ENCODE assay signal across 9 mouse cellular contexts in the genomic region with DNA sequence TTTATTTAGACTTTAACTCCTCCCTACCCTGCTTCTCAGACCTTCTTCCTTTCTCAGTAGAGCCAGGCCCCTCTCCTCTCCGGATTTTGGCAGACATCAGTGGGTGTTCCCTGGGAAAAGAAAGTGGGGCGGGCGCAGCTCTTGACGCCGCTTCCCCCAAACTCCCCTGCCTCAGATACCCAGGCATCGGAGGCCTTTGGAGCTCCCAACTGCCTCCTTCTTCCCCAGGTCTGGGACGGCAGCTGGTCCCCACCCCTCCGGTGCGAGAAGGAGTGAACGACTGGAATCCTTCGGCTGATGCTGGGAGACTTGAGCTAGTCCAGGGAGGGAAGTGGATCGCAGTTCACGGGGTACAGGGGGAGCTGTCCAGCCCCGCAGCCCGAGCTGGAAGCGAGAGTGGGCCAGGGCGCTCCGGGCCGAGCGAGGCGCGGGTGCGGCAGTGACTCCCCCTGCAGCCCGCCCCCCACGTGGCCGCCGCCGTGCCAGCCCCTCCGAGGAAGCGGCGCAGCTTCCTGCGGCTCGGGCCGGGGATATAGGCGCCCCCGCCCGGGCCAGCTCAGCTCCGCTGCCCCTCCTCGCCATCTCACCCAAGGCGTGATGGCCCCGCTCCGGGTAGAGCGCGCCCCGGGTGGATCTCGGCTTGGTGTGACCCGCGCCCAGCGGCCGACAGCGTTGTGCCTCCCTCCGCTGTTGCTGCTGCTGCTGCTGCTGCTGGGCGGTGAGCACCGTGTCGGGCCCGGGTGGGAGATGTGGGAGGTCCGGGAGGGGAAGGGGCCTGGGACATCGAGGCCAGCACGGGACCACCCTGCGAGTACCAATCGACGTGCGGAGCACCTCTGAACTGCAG. TPM values are rescaled to one million over a fixed set of nuclear protein-coding genes. Genes with fewer than 3 reads are reported as not detected.
DNase-seq lines count a peak whose midpoint lies in the region; ATAC-seq and TF ChIP-seq lines count a peak whose summit lies in the region.
"Had no signal": no experiment of that assay in that cellular context is flagged by ENCODE, and none has a peak within 500 bp of the region (broad histone marks: within the 10 kb centered on the region; RNA-seq: fewer than 3 reads in every experiment).

A gene (plus strand): TSS at position 174 of the 847 bp plus-strand sequence.

- H3K27ac ChIP-seq in hindbrain, embryonic 14.5 days = peak within 1 kb of the TSS; percentile 60
- H3K27ac ChIP-seq in testis, adult 2 months (ENCODE audit: control insufficient read depth, insufficient read depth, low read depth, low read length) = peak within 1 kb of the TSS; percentile 16; the same call in 1 of the 2 replicates

- peaks cover 27% of the 10 kb centered on the region for H3K27me3 ChIP-seq in hindbrain, embryonic 14.5 days (ENCODE audit: control insufficient read depth, insufficient read depth, low read length)
- H3K27me3 ChIP-seq in testis, adult 2 months (ENCODE audit: control insufficient read depth, insufficient read depth, low read length) = no peaks in the 10 kb centered on the region

- peaks cover 7% of the 10 kb centered on the region; the same call in 1 of the 2 replicates for H3K4me1 ChIP-seq in hindbrain, embryonic 14.5 days (replicated peaks; ENCODE audit: control insufficient read depth, insufficient read depth, low read length)
- peaks cover 6% of the 10 kb centered on the region for H3K4me1 ChIP-seq in testis, adult 2 months (ENCODE audit: control insufficient read depth, insufficient read depth, low read length)

- no peak for TF ChIP-seq CTCF in testis, adult 2 months (IDR thresholded peaks at IDR 0.05; ENCODE audit: control insufficient read depth, insufficient read depth, insufficient replicate concordance, low read depth, low read length)

- H3K4me2 ChIP-seq in hindbrain, embryonic 14.5 days (replicated peaks) = peak within 1 kb of the TSS; percentile 97

- WGBS in hindbrain, embryonic 14.5 days = under 1% methylated on average over 60 of the region's 63 CpGs

- H3K36me3 ChIP-seq in hindbrain, embryonic 14.5 days (replicated peaks; ENCODE audit: control insufficient read depth, insufficient read depth) = no peaks in the 10 kb centered on the region
- no peaks in the 10 kb centered on the region for H3K36me3 ChIP-seq in testis, adult 2 months (ENCODE audit: control insufficient read depth, insufficient read depth, low read length)
- H3K36me3 ChIP-seq: G1E had no signal

- TF ChIP-seq POLR2A in testis, adult 2 months (IDR thresholded peaks at IDR 0.05; ENCODE audit: control insufficient read depth, low read depth, low read length) = no peak

- H3K9ac ChIP-seq in hindbrain, embryonic 14.5 days = peak within 1 kb of the TSS; percentile 81

- ATAC-seq in frontal cortex, adult (ENCODE audit: low TSS enrichment) = peak; percentile 27; the same call in 1 of the 2 replicates
- peak; percentile 68; the same call in 1 of the 2 replicates for ATAC-seq in hindbrain, embryonic 14.5 days (ENCODE audit: low FRiP score)
- peak; percentile 24; the same call in 1 of the 2 replicates for ATAC-seq in megakaryocyte-erythroid progenitor cell, adult 5-6 weeks (replicated peaks; ENCODE audit: low FRiP score, low TSS enrichment, poor library complexity, severe bottlenecking)

- peak within 1 kb of the TSS; percentile 65 for H3K4me3 ChIP-seq in hindbrain, embryonic 14.5 days (replicated peaks; ENCODE audit: low read length)
- peak within 1 kb of the TSS; percentile 78 for H3K4me3 ChIP-seq in testis, adult 2 months (ENCODE audit: control insufficient read depth, low read depth, low read length)

- intact Hi-C loops in left cerebral cortex, postnatal 4 days (cut with DNase I) = loop anchor here (5.0 kb wide), 1 partner anchor 34 kb away; no protein-coding TSS in a partner anchor

- H3K9me3 ChIP-seq in hindbrain, embryonic 14.5 days (ENCODE audit: control insufficient read depth, low read length) = no peaks in the 10 kb centered on the region

- no peak for DNase-seq in frontal cortex, postnatal 10 days (ENCODE audit: low spot score in 2 of 2)
- DNase-seq in adrenal gland, postnatal 36 days = peak; percentile 70 to 79
- DNase-seq in gastrocnemius, postnatal 10 days = peak; percentile 71
- DNase-seq in hindbrain, embryonic 14.5 days (ENCODE audit: low spot score) = no peak
- DNase-seq in left cerebral cortex, postnatal 4 days = peak; percentile 44

RNA-seq across cellular contexts. Expression of the gene that starts here (rescaled TPM):
- total RNA-seq in adrenal gland, postnatal 36 days (2021) = 10 to 100 TPM; 39.5 to 61.8 TPM
- total RNA-seq in gastrocnemius, postnatal 10 days (2021) = 10 to 100 TPM; 70.5 to 72.8 TPM
- polyA plus RNA-seq in hindbrain, embryonic 14.5 days (2014; fragmentation: Nextera tagmentation; extraction: Ambion mirVana) = 102 and 117 TPM in 2 replicates
- total RNA-seq in left cerebral cortex, postnatal 4 days (2021) = 10 to 100 TPM; 56.2 to 64.0 TPM
- not detected in 2 replicates for total RNA-seq in megakaryocyte-erythroid progenitor cell, adult 5-6 weeks (2014; fragmentation: Nextera tagmentation)
- not detected in 2 replicates for total RNA-seq in megakaryocyte-erythroid progenitor cell, adult 5-6 weeks (2017)
- polyA plus RNA-seq in testis, adult 2 months (2012; rRNA removed) = 5.6 and 5.8 TPM in 2 replicates

Comparison
In these comparisons a context has a peak if more than half of its experiments do, and no peak if none do; other contexts are left out.
1. RNA of the gene that starts here (total RNA-seq): 70.5 to 72.8 TPM in gastrocnemius, postnatal 10 days, 56.2 to 64.0 TPM in left cerebral cortex, postnatal 4 days and 39.5 to 61.8 TPM in adrenal gland, postnatal 36 days; not detected in megakaryocyte-erythroid progenitor cell, adult 5-6 weeks; every median in the first group is over 10 times any median in the second.
2. RNA of the gene that starts here (polyA plus RNA-seq): 102 to 117 TPM in hindbrain, embryonic 14.5 days; 5.6 to 5.8 TPM in testis, adult 2 months; every median in the first group is over 10 times any median in the second.
3. Peak in ATAC-seq in megakaryocyte-erythroid progenitor cell, adult 5-6 weeks; RNA of the gene not detected or under 1 TPM.
4. DNase-seq: peak in adrenal gland, postnatal 36 days (2 of 2), gastrocnemius, postnatal 10 days (single experiment) and left cerebral cortex, postnatal 4 days (single experiment); none in frontal cortex, postnatal 10 days (0 of 2) and hindbrain, embryonic 14.5 days (single experiment).
5. Peak in every context shown above with its lines, with median percentiles within 50 percentile points of each other: ATAC-seq.